Mouse (Mus musculus) brown adipose tissue, adult 24 weeks (tissue): ENCODE data around the gene Hint2. TPM values are rescaled to one million over a fixed set of nuclear protein-coding genes. Genes with fewer than 3 reads are reported as not detected.

Experiments
- H3K27ac ChIP-seq: fragments of 200-500 bp; replicated peaks from 2 replicates; pipeline ENCODE4 v1.5.1; 2012; ENCODE audit warnings: low read depth, mild to moderate bottlenecking, low read length
- H3K4me1 ChIP-seq: fragments of 200-500 bp; 2 replicates; pipeline ENCODE4 v1.6.1; 2012; ENCODE audit warnings: low read length, mixed read lengths; ENCODE audit not compliant: control insufficient read depth, insufficient read depth, insufficient read length
- H3K4me3 ChIP-seq: fragments of 200-500 bp; 2 replicates; pipeline ENCODE4 v1.5.1; 2012; ENCODE audit warnings: low read depth, mild to moderate bottlenecking, low read length, moderate library complexity; ENCODE audit not compliant: insufficient read depth
- polyA plus RNA-seq: library from polyadenylated mRNA; stranded (reverse); fragments of >200 nt; gene quantifications from 2 replicates; pipeline ENCODE4 v1.2.4, GENCODE M21; 2012; ENCODE audit not compliant: missing spikeins, insufficient read depth, insufficient read length

Gene Hint2
- 269 and 348 TPM in 2 replicates for polyA plus RNA-seq

GRCm38 (mm10) chr4:43656339-43657109 lies at the start of gene Hint2:
Hint2 (minus strand) TSS chr4:43656466.
- peak within 1 kb of the TSS; percentile 77 for H3K4me3 ChIP-seq
- H3K27ac ChIP-seq, result 0 out of 2 replicates have a peak within 1 kb of the TSS, but pooled peaks have one; percentile 2
- no peaks in the 10 kb centered on the region for H3K4me1 ChIP-seq

DNA sequence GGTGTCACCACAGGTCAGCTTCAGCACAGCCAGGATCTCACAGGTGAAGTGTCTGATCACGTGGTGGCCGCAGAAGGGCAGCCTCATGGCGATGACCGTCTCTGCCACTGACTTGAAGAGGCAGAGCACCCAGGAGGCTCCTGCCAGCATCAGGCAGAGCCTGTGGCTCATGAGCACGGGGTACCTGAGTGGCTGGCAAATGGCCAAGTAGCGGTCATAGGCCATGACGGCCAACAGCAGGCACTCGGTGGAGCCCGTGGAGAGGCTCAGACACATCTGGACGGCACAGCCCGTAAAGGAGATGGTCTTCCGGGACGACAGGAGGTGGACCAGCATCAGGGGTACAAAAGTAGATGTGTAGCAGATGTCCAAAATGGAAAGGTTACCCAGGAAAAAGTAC lies 49.7 kb upstream of the Hint2 start:
- H3K27ac ChIP-seq, result no peak overlapping the region

DNA sequence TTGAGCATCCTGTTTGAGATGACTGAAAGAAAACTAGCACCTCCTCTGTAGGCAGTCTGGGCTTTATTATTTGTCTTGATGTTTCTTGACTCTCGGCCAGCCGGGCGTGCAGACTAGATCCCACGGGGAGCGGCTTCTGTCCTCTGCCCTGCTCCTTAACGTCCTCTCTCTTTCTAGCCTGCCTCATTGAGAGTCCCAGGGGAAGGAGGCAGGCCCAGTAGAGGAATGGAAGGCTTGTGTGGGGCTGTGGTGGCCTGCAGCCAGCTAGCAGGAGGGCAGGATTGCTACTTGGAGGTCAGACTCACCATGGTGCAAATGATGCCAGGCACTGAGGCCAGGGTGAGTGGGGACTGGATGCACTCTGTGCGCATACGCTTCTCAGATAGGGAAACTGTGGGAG lies 47.6 kb upstream of the Hint2 start:
- Histone ChIP-seq H3K4me1 (no peaks in the 10 kb centered on the region; the same call in 1 of the 2 replicates), H3K27ac (no peak overlapping the region), H3K4me3 (no peak overlapping the region)

More for the DNA sequence above, 49.7 kb upstream of the Hint2 start:
- Histone ChIP-seq H3K4me3 (no peak overlapping the region), H3K4me1 (no peaks in the 10 kb centered on the region; the same call in 1 of the 2 replicates)

- no peaks in the 10 kb centered on the region; the same call in 1 of the 2 replicates for H3K4me1 ChIP-seq
- H3K4me3 ChIP-seq, result no peak overlapping the region
- H3K27ac ChIP-seq, result no peak overlapping the region
Measured at GRCm38 (mm10) chr4:43703439-43703838, 47.2 kb upstream of the Hint2 start.

DNA sequence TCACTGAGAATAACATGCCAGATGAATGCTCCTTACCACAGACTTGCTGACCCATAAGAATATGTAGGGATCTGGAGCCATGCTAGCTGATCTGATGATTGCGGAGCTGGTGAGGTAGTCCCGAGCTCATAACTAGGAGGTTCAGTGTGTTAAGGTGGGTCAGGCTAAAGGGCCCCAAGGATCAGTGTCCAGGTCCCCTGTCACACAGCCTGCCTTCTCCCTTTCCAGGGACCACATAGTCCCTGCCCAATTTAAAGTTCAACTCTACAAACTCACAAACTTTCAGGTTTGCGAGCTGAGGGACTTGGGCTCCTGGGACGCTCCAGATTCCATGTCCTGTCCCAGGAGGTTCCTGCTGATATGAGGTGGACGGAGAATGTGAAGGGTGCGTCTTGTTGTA lies 44.4 kb upstream of the Hint2 start, which contains the start of gene Olfr70:
Gene Olfr70 (minus strand): TSS at position 101 of the 400 bp plus-strand sequence.
- H3K4me1 ChIP-seq, result peaks cover 6% of the 10 kb centered on the region
- H3K4me3 ChIP-seq, result no peak within 1 kb of the TSS
- H3K27ac ChIP-seq, result no peak within 1 kb of the TSS

- Histone ChIP-seq H3K27ac (no peak overlapping the region), H3K4me3 (no peak overlapping the region), H3K4me1 (peaks cover 14% of the 10 kb centered on the region)
Measured at GRCm38 (mm10) chr4:43696561-43696960, 40.3 kb upstream of the Hint2 start.

DNA sequence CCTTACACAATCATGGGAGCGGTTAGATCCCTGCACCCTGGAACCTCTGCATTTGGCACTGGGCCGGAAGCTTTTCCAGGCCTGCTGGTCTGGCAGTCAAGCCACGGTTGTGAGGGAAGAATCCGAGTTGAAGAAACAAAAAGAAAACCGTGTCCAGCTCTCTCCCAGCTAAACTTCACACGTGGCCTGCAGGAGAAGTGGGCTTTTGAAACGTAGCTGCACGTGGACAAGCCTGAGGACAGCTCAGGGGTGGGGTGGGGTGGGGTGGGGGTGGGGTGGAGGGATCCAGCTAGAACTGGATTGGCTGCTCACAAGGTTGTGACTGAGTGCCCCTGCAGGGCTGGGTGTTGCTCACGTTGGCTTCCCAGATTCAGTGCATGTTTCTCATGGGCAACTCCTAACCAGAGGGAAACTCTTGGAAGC lies 39.0 kb upstream of the Hint2 start:
- H3K4me1 ChIP-seq, result peaks cover 14% of the 10 kb centered on the region
- no peak overlapping the region for H3K4me3 ChIP-seq
- no peak overlapping the region; the same call in 1 of the 2 replicates for H3K27ac ChIP-seq

DNA sequence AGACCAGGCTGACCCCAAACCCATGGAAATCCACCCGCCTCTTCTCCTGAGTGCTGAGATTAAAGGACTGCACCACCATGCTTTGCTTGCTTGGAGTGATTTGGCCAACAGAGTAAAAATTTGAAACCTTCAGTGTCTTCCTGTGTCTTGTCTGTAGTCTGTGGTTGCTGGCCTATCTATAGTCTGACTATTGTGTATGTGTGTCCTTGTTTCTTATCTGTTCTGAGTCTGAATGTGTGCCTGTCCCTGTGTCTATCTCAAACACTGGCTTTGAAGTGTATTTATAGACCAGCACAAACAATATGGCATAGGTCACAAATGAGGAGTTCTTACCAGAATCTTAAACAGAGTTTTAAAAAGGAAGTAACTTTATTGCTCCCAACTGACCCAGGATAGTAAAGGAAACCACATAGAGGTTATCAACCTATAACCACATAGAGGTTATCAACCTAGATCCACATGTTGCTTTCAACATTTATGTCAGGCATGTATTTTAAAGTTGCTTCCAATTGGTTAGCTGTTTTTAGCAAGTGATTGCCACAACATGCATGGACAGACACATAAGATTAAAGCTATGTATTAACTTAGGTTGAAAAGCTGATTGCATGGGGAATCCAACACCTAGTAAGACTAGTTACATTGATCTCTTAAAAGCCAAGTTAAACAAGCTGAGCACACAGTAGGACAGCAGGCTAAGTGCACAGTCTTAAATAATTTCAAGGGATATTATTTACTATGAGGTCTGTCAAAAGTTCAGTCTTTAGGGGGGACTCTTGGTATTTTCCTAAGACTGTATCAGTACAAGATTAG lies 38.4 kb upstream of the Hint2 start:
- Histone ChIP-seq H3K4me3 (no peak overlapping the region), H3K4me1 (peaks cover 14% of the 10 kb centered on the region), H3K27ac (0 out of 2 replicates have a peak overlapping the region, but pooled peaks have one; percentile 15)

DNA sequence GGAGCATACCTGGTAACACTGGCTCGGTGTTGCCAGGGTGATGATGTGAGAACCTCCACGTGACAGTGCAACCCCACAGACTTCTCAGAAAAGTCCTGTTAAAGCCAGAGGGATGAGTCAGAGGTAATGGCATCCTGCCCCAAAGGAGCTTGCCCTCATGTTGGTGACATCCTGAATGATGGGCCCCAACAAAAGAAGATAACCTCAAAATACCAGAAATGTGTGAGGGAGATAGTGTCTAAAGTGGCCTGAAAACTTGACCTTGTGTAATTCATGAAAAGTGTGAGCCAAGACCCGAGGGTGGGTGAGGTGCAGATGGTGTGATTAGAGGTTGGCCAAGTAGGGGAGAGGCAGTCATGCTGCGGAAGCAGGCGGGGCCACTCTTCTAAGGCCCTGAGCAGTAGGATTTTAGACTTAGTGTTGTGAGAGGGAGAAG lies 37.6 kb upstream of the Hint2 start:
- Histone ChIP-seq H3K4me3 (no peak overlapping the region), H3K27ac (0 out of 2 replicates have a peak overlapping the region, but pooled peaks have one; percentile 21), H3K4me1 (peaks cover 14% of the 10 kb centered on the region)

- H3K27ac ChIP-seq, result no peak overlapping the region
- H3K4me3 ChIP-seq, result no peak overlapping the region
- peaks cover 11% of the 10 kb centered on the region for H3K4me1 ChIP-seq
Measured at GRCm38 (mm10) chr4:43691026-43691425, 34.8 kb upstream of the Hint2 start.

DNA sequence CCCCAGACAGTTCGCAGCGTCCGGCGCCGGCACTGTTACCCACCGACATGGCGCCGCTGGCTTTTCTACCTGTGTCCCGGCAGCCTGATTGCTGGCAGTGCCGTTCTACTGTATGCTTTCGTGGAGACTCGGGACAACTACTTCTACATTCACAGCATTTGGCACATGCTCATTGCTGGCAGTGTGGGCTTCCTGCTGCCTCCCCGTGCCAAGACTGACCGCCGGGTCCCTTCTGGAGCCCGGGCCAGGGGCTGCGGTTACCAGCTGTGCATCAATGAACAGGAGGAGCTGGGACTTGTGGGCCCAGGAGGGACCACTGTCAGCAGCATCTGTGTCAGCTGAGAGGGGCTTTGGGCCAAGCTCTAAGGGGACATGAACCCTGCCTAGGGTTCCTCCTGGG lies 33.8 kb upstream of the Hint2 start:
- H3K27ac ChIP-seq, result no peak overlapping the region
- H3K4me1 ChIP-seq, result peaks cover 5% of the 10 kb centered on the region; the same call in 1 of the 2 replicates
- H3K4me3 ChIP-seq, result no peak overlapping the region

DNA sequence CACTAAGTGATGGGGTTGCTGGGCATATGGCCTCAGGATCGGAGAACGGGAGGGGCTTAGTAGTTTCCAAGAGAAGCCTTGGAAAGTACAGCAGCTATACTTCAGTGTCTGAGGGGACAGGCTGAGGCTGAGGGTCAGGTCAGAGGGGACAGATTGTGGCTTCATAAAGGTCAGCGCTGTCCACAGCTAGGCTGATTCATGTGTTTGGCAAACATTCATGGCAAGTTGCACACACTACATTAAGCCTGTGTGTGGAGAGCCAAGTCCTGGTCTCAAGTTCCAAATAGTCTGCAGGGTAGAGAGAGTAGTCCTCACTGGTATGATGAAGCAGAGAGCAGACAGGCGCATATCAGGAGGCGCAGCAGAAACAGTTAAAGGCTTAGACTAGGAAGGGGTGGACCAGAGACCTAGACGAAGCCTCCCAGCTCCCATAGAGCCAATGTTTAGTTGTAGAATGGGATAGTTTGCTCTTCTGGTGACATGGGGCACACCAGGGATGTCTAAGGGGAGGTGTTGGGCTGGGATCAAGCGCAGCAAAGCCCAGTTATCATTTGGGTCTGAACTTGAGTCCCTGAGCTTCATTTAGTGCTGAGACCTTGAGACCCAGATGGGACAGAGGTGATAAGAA lies 23.3 kb upstream of the Hint2 start:
- Histone ChIP-seq H3K4me1 (peaks cover 8% of the 10 kb centered on the region), H3K27ac (no peak overlapping the region), H3K4me3 (no peak overlapping the region)

DNA sequence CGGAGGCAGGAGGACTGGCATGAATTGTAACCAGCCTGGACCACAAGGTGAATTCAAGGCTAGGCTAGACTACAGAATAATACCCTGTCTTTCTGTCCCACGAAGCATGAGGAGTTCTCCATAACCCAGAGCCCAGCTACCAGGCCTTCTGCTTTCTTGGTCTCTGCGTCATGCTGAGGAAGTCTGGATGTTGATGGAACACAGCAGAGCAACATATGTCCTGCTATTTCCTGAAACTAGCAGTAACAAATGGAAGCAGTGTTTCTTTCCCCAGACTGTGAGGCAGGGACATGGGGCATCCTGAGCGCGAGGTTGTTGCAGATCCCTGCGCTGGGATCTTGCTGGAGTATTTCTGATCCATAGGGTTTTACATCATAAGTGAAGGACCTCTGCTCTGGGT lies 22.3 kb upstream of the Hint2 start:
- H3K4me3 ChIP-seq, result no peak overlapping the region
- peaks cover 8% of the 10 kb centered on the region for H3K4me1 ChIP-seq
- no peak overlapping the region for H3K27ac ChIP-seq

GRCm38 (mm10) chr4:43675608-43676007 lies 19.3 kb upstream of the Hint2 start:
- Histone ChIP-seq H3K4me1 (peaks cover 2% of the 10 kb centered on the region; the same call in 1 of the 2 replicates), H3K4me3 (no peak overlapping the region), H3K27ac (no peak overlapping the region)

DNA sequence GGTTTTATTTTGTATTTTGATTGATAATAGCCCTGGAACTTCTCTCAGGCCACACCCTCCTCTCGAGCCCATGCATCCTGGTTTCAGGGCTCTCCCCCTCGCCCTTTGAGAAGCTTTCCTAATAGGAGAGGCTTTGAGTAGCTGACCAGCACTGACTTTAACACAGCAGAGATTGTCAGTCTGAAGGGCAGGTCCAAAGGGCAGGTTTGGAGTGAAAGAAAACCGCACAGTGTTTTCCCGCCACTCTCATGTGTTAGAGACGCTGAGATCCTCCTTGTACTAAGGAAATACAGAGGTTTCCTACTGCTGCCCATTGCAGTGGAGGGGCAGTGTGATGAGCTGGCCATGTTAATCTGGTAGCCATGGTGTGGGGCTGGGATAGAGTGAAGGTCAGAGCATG lies 18.7 kb upstream of the Hint2 start:
- no peaks in the 10 kb centered on the region for H3K4me1 ChIP-seq
- H3K27ac ChIP-seq, result no peak overlapping the region
- H3K4me3 ChIP-seq, result no peak overlapping the region
